Mouse (Mus musculus) B cell, adult 2 months (primary cell): ENCODE measurements around the gene Hnrnpul1.
"Not testable (repeated sequence)": the region's sequence is repeated elsewhere in the genome, so short reads cannot be mapped to it uniquely, and the experiment has no call there.

Source experiments
- DNase-seq, 2 experiments: peaks; one replicate each; pipeline ENCODE4 v3.0.0; 2022

Hnrnpul1 gene

DNA sequence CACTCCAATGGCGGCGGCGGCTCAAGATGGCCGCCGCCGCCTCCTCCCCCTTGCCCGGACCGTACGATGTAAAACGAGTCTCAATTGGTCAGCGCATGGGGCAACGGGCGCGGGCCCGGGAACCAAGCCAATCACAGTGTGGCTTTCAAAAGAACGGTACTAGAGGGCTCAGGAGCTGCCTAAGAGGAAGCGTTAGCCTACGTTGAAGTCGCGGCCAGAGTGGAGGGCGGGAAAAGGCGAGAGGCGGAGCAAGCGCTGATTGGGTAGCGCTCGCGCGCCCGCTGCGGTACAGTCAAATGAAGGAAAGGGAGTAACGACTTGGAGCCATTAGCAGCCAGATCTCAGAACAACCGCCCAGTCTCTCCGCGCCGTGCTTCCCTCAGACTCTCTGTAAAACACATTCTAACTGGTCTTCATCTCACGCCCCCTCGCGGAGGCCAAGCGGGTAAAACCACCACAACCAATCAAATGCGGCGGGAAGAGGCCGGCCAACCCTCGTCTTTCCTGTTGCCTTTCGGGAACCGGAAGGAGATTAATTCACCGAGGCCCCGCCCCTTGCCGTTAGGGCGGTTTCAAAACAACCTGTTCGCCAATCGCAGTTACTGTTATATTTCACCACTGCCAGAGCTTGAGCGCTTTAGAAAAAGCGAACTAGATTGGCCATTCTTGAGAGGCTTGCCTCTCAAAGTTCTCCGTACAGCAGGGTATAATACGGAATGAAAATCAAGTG, at the start of gene Hnrnpul1:
Gene Hnrnpul1, minus strand, starts transcription at position 20 of the 730 bp plus-strand sequence.
- peak; percentile 98 to 99 for DNase-seq

GRCm38 (mm10) chr7:25803460-25803859, 48.9 kb upstream of the Hnrnpul1 start:
- no peak for DNase-seq

GRCm38 (mm10) chr7:25802241-25803125, 47.9 kb upstream of the Hnrnpul1 start:
- DNase-seq = no peak

- DNase-seq = no peak
Observed at GRCm38 (mm10) chr7:25801031-25801430, 46.5 kb upstream of the Hnrnpul1 start.

DNA sequence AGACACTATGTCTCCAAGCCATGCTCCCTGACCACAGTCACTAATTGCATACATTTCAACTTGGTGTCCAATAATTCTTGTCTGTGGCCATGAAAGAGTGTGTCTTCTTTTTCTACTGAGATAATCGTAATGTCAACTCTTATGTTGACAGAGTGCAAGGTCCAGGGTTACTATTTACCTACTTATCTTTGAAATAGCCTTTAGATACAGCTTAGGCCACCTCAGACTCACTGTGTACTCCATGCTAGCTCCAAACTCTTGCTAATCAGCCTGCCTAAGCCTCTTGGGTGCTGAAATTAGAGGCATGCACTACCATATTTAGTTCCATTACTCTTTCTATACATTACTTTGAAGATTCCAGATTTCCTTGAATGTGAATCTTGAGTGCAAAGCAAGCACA, 44.8 kb upstream of the Hnrnpul1 start:
- DNase-seq = no peak

GRCm38 (mm10) chr7:25798540-25798939, 44.0 kb upstream of the Hnrnpul1 start:
- DNase-seq = no peak

DNA sequence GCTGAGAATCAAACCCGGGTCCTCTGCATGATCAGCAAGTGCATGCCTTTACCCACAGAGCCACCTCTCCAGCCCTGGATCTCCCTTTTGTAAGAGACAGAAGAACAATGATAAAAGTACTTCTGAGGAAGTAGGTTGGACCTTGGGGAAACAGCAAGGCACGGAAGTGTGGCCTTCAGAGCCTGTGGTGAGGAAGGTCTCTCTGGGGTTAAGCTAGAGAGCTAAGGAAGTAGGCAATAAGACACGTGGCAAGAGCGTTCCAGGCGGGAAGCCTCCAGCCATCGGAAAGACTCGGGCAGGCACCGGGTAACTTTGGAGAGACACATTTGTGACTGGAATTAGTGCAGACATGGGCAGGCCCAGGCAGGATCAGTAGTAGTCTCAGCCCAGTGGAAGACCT, 40.2 kb upstream of the Hnrnpul1 start:
- DNase-seq = no peak

DNA sequence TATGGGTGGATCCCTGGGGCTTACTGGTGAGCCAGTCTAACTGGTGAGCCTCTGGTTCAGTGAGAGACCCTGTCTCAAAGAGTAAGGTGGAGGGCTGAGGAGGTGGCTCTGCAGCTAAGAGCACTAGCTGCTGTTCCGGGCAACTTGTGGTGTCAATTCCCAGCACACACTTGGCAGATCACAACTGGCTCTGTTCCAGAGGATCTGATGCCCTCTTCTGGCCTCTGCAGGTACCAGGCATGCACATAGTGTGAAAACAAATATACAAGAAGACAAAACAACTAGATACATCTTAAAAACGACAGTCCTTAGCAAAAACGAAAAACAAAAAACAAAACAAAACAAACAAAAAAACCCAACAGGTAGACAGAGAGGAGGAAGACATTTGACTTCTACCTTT, 39.1 kb upstream of the Hnrnpul1 start:
- DNase-seq = peak; percentile 25 to 30

- not testable (repeated sequence) for DNase-seq
Observed at GRCm38 (mm10) chr7:25792966-25793365, 38.4 kb upstream of the Hnrnpul1 start.

- DNase-seq = no peak
Observed at GRCm38 (mm10) chr7:25790615-25791014, 36.1 kb upstream of the Hnrnpul1 start.

GRCm38 (mm10) chr7:25789129-25789440, 34.5 kb upstream of the Hnrnpul1 start:
- no peak for DNase-seq

DNA sequence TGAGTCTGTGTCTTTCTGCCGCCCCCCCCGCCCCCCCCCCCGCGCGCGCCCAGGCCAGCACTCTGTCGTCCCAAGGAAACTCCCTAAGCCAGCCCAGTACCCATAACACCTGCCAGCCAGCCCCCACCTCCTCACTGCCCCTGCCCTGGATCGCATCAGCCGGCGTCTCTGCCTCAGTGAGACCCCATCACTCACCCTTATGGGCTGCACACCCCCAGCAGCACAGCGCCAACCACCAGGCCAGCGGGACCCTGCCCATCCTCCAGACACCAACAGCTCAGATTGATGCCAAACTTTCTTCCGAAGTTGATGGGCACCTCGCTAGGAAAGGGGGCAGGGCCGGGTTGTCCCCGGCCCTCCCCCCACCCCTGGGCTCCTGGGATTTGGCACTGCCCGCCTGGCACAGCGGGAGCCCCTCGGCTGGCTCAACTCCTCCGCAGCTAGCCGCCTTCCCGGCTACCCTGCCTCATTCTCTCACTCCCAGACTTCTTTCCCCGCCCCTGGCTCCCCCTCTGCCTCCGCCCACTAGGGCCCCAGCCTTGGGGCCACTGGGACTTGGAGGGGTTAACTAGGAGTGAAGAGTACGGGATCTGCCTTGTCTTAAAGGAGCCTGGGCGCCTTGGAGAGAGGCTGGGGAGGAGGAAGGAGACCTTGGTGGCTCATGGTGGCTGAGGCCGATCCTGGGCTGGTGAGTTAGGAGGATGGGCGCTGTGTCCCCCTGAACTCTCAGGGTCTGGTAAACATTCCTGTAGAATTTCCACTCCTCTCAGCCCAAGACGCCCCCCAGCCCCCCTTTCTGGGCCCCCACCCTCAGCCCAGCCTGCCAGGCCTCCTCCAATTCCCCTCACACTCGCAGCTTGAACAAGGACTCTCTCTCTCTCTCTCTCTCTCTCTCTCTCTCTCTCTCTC, 33.9 kb upstream of the Hnrnpul1 start, which contains the start of gene Axl:
Gene Axl, minus strand, starts transcription at position 486 of the 909 bp plus-strand sequence.
- no peak for DNase-seq

- DNase-seq = no peak
Observed at GRCm38 (mm10) chr7:25787456-25788219, 33.1 kb upstream of the Hnrnpul1 start.

GRCm38 (mm10) chr7:25786974-25787373, 32.4 kb upstream of the Hnrnpul1 start:
- DNase-seq = no peak

- DNase-seq = no peak
Observed at GRCm38 (mm10) chr7:25785752-25786151, 31.2 kb upstream of the Hnrnpul1 start.

GRCm38 (mm10) chr7:25784808-25785207, 30.3 kb upstream of the Hnrnpul1 start:
- no peak for DNase-seq

- no peak for DNase-seq
Observed at GRCm38 (mm10) chr7:25783746-25784145, 29.2 kb upstream of the Hnrnpul1 start.

- DNase-seq = no peak
Observed at GRCm38 (mm10) chr7:25782744-25783143, 28.2 kb upstream of the Hnrnpul1 start.

DNA sequence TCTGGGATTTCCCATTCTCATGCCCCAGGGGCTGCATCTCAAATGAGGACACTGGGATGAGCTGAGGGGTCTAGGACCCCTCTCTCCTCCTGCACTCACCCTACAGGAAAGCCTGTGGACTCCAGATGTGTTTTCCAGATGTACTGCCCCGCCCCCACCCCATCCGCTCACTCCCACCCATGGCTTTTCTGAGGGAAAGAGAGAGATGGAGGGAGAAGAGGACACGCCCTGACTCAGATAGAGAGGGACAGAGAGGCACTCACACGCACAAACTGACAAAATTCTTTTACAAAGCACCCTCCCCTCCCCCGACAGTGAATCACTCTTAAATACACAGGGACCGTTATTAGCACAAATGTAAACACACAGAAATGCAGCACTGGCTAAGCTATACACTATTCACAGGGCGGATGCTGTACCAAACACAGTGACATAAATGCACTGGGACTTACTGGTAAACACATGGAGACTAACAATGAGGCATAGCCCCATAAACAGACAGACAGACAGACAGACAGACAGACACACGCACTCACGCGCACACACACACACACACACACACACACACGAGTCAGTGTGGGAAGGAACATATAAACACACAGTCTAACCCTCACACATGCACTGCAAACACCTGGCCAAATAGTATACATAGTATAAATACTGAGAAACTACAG, 27.5 kb upstream of the Hnrnpul1 start:
- DNase-seq = no peak

- no peak for DNase-seq
Observed at GRCm38 (mm10) chr7:25781321-25781936, 26.9 kb upstream of the Hnrnpul1 start.

DNA sequence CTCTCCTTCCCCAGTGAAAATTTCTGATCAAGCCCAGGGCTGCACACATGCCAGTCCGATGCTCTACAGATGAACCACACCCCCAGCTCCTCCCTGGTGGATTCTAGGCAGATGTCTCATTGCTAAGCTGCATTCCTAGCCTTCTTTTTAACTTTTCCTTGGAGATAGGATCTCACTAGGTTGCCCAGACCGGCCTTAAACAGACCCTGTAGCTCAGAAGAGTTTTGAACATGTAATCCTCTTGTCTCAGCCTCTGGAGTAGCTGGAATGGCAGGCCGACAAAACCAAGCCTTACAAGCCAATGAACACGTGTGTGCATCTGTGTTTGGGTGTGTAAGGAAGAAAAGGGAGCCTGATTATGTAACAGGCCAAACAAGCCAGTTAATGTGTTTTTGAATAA, 26.2 kb upstream of the Hnrnpul1 start:
- no peak for DNase-seq
